Mouse (Mus musculus) lung, adult 2 months (tissue): ENCODE data around the gene Unc5cl.

Experiments used
- CTCF ChIP-seq: fragments of 200-500 bp; IDR thresholded peaks from 2 replicates; pipeline ENCODE4 v1.5.1; 2011; ENCODE audit warnings: mild to moderate bottlenecking, low read length, control low read depth; ENCODE audit not compliant: insufficient read depth
- POLR2A ChIP-seq: fragments of 200-500 bp; IDR thresholded peaks from 2 replicates; pipeline ENCODE4 v1.6.1; 2011; ENCODE audit warnings: low read depth, mild to moderate bottlenecking, control low read depth, low read length, borderline replicate concordance; ENCODE audit errors: extremely low read depth

DNA sequence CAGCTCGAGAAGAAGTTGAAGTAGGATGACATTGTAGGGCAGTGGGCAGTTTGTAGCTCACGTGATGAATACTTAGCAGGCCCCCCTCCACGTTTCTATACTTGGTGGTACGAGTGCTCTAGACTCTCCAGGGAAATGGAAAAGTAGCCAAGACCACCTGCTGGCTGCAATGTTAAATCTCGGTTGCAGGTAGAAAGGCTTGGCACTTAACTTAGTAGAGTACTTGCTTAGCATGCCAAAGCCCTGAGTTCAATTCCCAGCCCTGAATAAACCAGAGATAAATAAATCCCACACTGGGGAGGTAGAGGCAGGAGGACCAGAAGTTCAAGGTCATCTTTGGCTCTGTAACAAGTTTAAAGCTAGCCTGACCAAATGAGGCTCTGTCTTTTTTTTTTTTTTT lies 20.2 kb upstream of the Unc5cl start:
- no peak for TF ChIP-seq CTCF
- no peak for TF ChIP-seq POLR2A
